Mouse (Mus musculus): ENCODE results near the gene Apaf1. TPM values are rescaled to one million over a fixed set of nuclear protein-coding genes. Genes with fewer than 3 reads are reported as not detected.

Apaf1 gene
- total RNA-seq, 1 experiment = 25.7 TPM

- Histone ChIP-seq H3K36me3 (ENCODE audit: control insufficient read depth, insufficient read depth, low read length, poor library complexity, severe bottlenecking) (no peaks in the 10 kb centered on the region), H3K9ac (ENCODE audit: insufficient read depth, low read depth, low read length, poor library complexity, severe bottlenecking) (no peak overlapping the region), H3K27ac (ENCODE audit: insufficient read depth, low read depth, low read length, poor library complexity, severe bottlenecking) (no peak overlapping the region), H3K4me3 (ENCODE audit: insufficient read depth in 1 of 2, low read depth in 1 of 2, low read length in 2 of 2, poor library complexity in 1 of 2, severe bottlenecking in 1 of 2) (no peak overlapping the region), H3K9me3 (ENCODE audit: control insufficient read depth, insufficient read depth, low read depth, low read length) (no peaks in the 10 kb centered on the region), H3K4me1 (ENCODE audit: control insufficient read depth in 2 of 2, insufficient read depth in 2 of 2, low read length in 2 of 2, poor library complexity in 1 of 2) (no peaks in the 10 kb centered on the region)
- TF ChIP-seq MAFK (IDR thresholded peaks at IDR 0.05; ENCODE audit: insufficient read depth, low read depth, low read length) = no peak
- TF ChIP-seq CHD2 (IDR thresholded peaks at IDR 0.05; ENCODE audit: low read depth, low read length) = no peak
- TF ChIP-seq ZNF384 (IDR thresholded peaks at IDR 0.05; ENCODE audit: low read depth, low read length) = no peak
- TF ChIP-seq HCFC1 (IDR thresholded peaks at IDR 0.05; ENCODE audit: borderline replicate concordance, insufficient read depth, low read length) = no peak
- TF ChIP-seq ZC3H11A (IDR thresholded peaks at IDR 0.05; ENCODE audit: borderline replicate concordance, low read depth, low read length) = no peak
- DNase-seq (ENCODE audit: low read depth, low spot score) = no peak
- in situ Hi-C loops (cut with MboI; ENCODE audit: low sequenced_read_pairs in 2 of 2, unreplicated experiment in 2 of 2) = no loop called here
Observed at GRCm38 (mm10) chr10:90974084-90974483, 108.5 kb downstream of the Apaf1 start.

- Histone ChIP-seq H3K4me1 (ENCODE audit: control insufficient read depth in 2 of 2, insufficient read depth in 2 of 2, low read length in 2 of 2, poor library complexity in 1 of 2) (no peaks in the 10 kb centered on the region), H3K27ac (ENCODE audit: insufficient read depth, low read depth, low read length, poor library complexity, severe bottlenecking) (no peak overlapping the region), H3K9ac (ENCODE audit: insufficient read depth, low read depth, low read length, poor library complexity, severe bottlenecking) (no peak overlapping the region), H3K9me3 (ENCODE audit: control insufficient read depth, insufficient read depth, low read depth, low read length) (no peaks in the 10 kb centered on the region), H3K36me3 (ENCODE audit: control insufficient read depth, insufficient read depth, low read length, poor library complexity, severe bottlenecking) (no peaks in the 10 kb centered on the region), H3K4me3 (ENCODE audit: insufficient read depth in 1 of 2, low read depth in 1 of 2, low read length in 2 of 2, poor library complexity in 1 of 2, severe bottlenecking in 1 of 2) (no peak overlapping the region)
- TF ChIP-seq MAFK (IDR thresholded peaks at IDR 0.05; ENCODE audit: insufficient read depth, low read depth, low read length) (peak; percentile 95), ZNF384 (IDR thresholded peaks at IDR 0.05; ENCODE audit: low read depth, low read length) (no peak)
- no peak for DNase-seq (ENCODE audit: low read depth, low spot score)
- in situ Hi-C loops (cut with MboI; ENCODE audit: low sequenced_read_pairs in 2 of 2, unreplicated experiment in 2 of 2) = no loop called here
Observed at GRCm38 (mm10) chr10:90970560-90970959, 112.0 kb downstream of the Apaf1 start.

GRCm38 (mm10) chr10:90969355-90970174 lies 113.0 kb downstream of the Apaf1 start:
- no peak for DNase-seq (ENCODE audit: low read depth, low spot score)
- H3K36me3 ChIP-seq (ENCODE audit: control insufficient read depth, insufficient read depth, low read length, poor library complexity, severe bottlenecking) = no peaks in the 10 kb centered on the region
- in situ Hi-C loops (cut with MboI; ENCODE audit: low sequenced_read_pairs in 2 of 2, unreplicated experiment in 2 of 2) = no loop called here
- no peak for TF ChIP-seq HCFC1 (IDR thresholded peaks at IDR 0.05; ENCODE audit: borderline replicate concordance, insufficient read depth, low read length)
- no peak for TF ChIP-seq ZC3H11A (IDR thresholded peaks at IDR 0.05; ENCODE audit: borderline replicate concordance, low read depth, low read length)
- no peak for TF ChIP-seq ZNF384 (IDR thresholded peaks at IDR 0.05; ENCODE audit: low read depth, low read length)
- TF ChIP-seq MAFK (IDR thresholded peaks at IDR 0.05; ENCODE audit: insufficient read depth, low read depth, low read length) = no peak
- TF ChIP-seq CHD2 (IDR thresholded peaks at IDR 0.05; ENCODE audit: low read depth, low read length) = no peak
- no peak overlapping the region for H3K27ac ChIP-seq (ENCODE audit: insufficient read depth, low read depth, low read length, poor library complexity, severe bottlenecking)
- H3K4me3 ChIP-seq (ENCODE audit: insufficient read depth in 1 of 2, low read depth in 1 of 2, low read length in 2 of 2, poor library complexity in 1 of 2, severe bottlenecking in 1 of 2) = peak overlapping the region; percentile 45 to 50; a peak in 3 of 4 replicates
- H3K4me1 ChIP-seq (ENCODE audit: control insufficient read depth in 2 of 2, insufficient read depth in 2 of 2, low read length in 2 of 2, poor library complexity in 1 of 2) = no peaks in the 10 kb centered on the region
- H3K9me3 ChIP-seq (ENCODE audit: control insufficient read depth, insufficient read depth, low read depth, low read length) = no peaks in the 10 kb centered on the region
- peak overlapping the region; percentile 9; the same call in 1 of the 2 replicates for H3K9ac ChIP-seq (ENCODE audit: insufficient read depth, low read depth, low read length, poor library complexity, severe bottlenecking)

- Histone ChIP-seq H3K27ac (ENCODE audit: insufficient read depth, low read depth, low read length, poor library complexity, severe bottlenecking) (no peak overlapping the region), H3K9me3 (ENCODE audit: control insufficient read depth, insufficient read depth, low read depth, low read length) (no peaks in the 10 kb centered on the region), H3K36me3 (ENCODE audit: control insufficient read depth, insufficient read depth, low read length, poor library complexity, severe bottlenecking) (no peaks in the 10 kb centered on the region), H3K9ac (ENCODE audit: insufficient read depth, low read depth, low read length, poor library complexity, severe bottlenecking) (no peak overlapping the region), H3K4me1 (ENCODE audit: control insufficient read depth in 2 of 2, insufficient read depth in 2 of 2, low read length in 2 of 2, poor library complexity in 1 of 2) (no peaks in the 10 kb centered on the region), H3K4me3 (ENCODE audit: insufficient read depth in 1 of 2, low read depth in 1 of 2, low read length in 2 of 2, poor library complexity in 1 of 2, severe bottlenecking in 1 of 2) (no peak overlapping the region)
- TF ChIP-seq ZC3H11A (IDR thresholded peaks at IDR 0.05; ENCODE audit: borderline replicate concordance, low read depth, low read length) (no peak), ZNF384 (IDR thresholded peaks at IDR 0.05; ENCODE audit: low read depth, low read length) (no peak), MAFK (IDR thresholded peaks at IDR 0.05; ENCODE audit: insufficient read depth, low read depth, low read length) (no peak), CHD2 (IDR thresholded peaks at IDR 0.05; ENCODE audit: low read depth, low read length) (no peak), HCFC1 (IDR thresholded peaks at IDR 0.05; ENCODE audit: borderline replicate concordance, insufficient read depth, low read length) (no peak)
- no peak for DNase-seq (ENCODE audit: low read depth, low spot score)
- in situ Hi-C loops (cut with MboI; ENCODE audit: low sequenced_read_pairs in 2 of 2, unreplicated experiment in 2 of 2) = no loop called here
Observed at GRCm38 (mm10) chr10:90968247-90968646, 114.3 kb downstream of the Apaf1 start.
